Mouse (Mus musculus) urinary bladder, postnatal 4 days (tissue): ENCODE data around the gene Lrmp.

ENCODE experiments used
- DNase-seq, 2 experiments: peaks; one replicate each; pipeline ENCODE4 v3.0.0; 2021 to 2022; ENCODE audit warnings: low spot score in 2 of 2

Gene Lrmp

GRCm38 (mm10) chr6:145136831-145137230, 21.4 kb downstream of the Lrmp start:
- no peak for DNase-seq

DNA sequence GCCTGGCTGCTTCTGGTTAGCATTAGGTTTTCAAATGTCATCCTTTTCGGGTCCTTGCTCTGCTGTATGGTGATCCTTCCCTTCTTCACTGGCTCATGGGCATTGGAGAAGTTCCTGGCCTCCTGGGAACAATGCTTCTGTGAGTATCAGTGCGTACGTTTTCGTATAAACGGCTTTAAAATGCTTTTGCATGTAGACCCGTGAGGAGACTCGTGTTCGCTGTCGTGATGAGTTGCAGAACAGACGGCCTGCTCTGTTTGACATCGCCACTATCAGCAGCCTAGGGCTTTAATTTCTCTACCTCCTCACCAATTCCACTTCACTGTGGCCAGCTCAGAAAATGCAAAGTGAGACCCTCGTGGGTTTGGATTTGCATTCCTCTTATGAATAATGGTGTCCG, 23.8 kb downstream of the Lrmp start:
- no peak for DNase-seq

- no peak for DNase-seq
Measured at GRCm38 (mm10) chr6:145139776-145140475, 24.5 kb downstream of the Lrmp start.

DNA sequence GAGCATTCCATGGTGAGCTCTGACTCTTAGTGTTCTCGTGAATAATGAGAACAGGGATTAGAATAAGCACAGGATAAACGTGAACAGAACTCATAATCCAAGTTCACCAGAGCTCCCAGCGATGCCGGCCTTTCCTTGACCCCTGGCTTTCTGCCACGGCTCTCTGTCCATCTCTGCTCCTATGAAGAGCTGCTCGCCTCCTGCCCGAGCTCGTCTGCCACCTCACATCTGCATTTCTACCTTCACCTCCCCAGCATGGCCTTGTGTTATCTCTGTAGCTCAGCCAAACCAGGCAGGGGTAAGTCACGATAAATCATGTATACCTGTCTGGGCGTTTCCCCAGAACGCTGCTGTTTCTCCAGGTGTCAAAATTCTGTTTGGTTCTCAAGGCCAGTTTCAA, 25.3 kb downstream of the Lrmp start:
- no peak for DNase-seq

DNA sequence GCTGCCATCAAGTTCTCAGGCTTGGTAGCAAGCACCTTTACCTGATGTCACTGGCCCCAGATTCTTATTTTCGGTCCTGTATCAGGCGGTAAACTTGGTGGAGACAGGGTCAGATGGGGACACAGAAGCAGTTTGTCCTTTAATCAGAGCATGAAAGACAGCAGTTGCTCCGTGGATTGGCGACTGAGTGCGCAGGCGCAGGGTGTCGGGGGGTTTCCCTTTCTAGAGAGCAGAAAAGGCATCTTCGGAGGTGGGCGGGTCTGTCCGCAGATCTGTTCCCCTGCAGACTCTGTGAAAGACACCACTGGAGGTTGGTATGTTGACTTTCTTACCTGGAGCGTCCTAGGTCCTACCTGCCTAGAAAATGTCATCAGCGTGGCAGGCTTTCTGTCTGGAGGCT, 26.4 kb downstream of the Lrmp start:
- DNase-seq, result no peak

- no peak for DNase-seq
Measured at GRCm38 (mm10) chr6:145145173-145145572, 29.7 kb downstream of the Lrmp start.

DNA sequence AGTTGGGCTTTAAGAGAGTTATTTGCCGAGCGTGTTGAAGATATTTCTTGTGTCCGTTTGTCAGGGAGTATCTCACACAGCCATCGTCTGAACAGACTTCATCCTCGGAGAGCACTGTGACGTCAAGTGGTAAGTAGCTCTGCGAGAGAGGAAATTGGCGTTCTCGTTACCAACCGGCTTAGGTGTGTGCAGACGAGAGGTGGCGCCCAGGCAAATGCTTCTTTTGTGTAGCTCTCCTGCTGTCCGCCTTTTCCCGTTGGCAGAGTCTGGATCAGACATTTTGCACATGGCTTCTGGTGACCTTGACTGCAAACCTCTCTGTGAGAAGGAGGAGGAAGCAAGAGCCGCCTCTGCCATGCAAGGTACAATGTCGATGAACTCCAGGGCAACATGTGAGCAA, 32.3 kb downstream of the Lrmp start:
- DNase-seq, result no peak

DNA sequence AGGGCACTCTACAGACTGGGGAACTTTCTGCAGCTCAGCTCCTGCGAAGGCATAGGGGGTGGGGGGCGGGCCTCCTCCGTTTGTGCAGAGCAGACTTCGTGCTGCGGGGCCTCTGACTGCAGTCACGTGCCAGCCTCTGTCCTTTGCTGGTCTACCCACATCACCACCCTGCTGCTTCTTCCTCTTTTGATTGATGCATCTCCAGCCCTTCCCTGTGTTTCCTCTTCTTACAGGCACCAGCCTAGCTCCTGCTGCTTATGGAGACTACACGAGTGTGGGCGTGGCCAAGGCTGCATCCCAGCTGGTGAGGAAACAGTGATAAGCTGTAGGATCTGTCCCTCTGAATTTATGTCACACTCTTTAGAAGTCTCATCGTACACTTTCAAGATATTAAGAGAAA, 33.6 kb downstream of the Lrmp start:
- DNase-seq, result no peak

DNA sequence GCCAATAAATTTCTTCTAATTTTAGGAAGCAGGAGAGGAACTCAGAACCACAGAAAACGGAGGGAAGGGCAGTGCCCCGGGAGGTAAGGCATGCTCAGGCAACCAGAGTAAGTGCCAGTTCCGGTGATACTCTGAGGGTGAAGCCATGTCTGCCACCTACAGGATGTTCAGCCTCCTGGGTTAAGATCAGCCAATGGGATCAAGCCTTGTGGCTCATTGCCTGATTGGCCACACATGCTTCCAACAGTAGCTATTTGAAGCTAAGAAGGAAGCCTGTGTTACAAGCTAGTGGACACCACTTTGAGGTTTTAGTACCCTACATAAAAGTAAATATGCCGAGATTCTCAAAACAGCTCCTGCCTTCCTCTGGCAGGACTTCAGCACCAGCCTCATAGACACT, 43.2 kb downstream of the Lrmp start:
- no peak for DNase-seq

DNA sequence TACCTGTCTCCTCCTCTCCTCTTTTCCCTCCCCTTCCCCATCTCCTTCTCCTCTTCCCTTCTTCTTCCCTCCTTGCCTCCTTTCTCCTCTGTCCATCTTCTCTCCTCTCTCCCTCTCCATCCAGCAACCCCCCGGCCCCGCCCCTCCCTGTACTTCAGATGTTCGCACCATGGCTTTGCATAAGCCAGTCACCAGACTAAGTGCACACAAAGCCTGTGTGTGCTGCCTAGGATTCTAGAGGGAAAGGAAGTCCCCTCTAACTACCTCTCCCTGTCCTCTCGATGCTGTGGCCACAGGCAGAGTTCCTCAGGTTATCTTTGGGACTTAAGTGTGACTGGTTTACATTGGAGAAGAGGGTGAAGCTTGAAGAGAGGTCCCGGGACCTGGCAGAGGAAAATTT, 45.1 kb downstream of the Lrmp start:
- DNase-seq, result no peak

DNA sequence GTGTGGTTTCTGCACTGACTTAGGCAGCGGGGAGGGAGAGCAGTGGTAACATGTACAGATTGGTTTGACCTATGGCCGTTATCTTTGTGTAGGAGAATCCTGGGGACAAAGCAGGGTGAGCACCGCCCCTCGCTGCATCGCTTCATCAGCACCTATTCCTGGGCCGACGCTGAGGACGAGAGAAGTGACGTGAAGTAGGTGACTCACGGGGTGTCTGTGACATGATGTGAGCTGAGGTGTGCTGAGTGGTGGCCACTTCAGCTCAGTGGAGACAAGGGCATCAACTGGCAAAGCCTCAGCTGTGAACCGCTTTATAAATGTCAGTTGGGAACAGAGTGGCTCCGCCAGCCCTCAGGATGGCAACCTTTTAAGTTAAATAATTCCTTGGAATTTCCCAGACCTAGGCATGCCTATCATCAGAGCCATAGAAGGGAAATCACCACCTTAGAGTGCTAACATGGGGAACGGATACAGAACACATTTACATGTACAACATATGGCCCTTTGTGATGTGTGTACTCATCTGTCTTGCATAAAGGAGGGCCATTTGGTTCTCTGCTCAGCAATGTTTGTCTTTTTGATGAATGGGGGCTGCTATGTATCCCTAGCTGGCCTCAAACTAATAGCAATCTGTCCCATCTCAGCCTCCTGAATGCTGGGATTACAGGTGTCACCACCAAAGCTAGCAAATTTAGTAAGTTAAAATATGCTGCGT, 56.6 kb downstream of the Lrmp start:
- no peak for DNase-seq

DNA sequence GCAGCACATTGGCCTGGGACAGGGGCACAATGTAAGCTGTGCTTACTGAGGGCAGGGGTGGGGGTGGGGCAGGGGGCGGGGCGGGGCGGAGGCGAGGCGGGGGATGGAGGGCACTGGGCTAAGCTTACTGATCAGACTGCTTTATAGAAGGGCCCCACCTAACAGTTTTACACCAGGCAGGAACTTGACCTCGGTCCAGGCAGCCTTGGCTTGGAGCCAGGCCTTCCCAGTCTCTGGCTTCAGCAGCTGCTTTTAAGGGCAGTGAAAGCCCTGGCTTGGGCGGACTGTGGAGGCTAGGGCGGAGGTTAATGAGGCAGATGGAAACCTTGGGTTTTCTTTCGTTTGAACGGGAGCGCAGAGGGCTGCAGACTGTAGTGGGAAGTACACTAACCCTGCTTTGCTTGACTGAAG, 58.3 kb downstream of the Lrmp start:
- peak; percentile 80 to 88 for DNase-seq

GRCm38 (mm10) chr6:145175571-145175981, 60.1 kb downstream of the Lrmp start:
- no peak for DNase-seq

- no peak for DNase-seq
Measured at GRCm38 (mm10) chr6:145176474-145176873, 61.0 kb downstream of the Lrmp start.

GRCm38 (mm10) chr6:145179665-145180064, 64.2 kb downstream of the Lrmp start:
- DNase-seq, result peak in 1 of 2 experiments; percentile 71

GRCm38 (mm10) chr6:145182044-145182443, 66.6 kb downstream of the Lrmp start:
- DNase-seq, result no peak

DNA sequence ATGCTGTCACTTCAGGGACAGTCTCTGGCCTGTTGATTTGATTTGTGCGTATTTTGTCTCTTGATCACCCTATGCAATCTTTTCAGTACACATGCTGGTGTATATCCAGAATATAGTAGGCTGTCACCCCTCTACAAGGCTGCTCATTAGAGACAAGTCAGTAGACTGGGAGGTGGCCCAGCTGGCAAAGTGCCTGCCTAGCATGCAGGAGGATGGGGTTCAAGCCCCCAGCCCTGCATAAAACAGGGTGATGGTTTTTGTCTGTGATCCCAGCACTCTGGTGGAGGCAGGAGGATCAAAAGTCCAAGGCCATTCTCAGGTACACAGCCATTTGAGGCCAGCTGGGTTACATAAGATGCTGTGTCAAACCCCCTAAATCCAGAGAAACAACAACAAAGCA, 70.6 kb downstream of the Lrmp start:
- no peak for DNase-seq

GRCm38 (mm10) chr6:145187093-145188088, 71.9 kb downstream of the Lrmp start:
- no peak for DNase-seq

DNA sequence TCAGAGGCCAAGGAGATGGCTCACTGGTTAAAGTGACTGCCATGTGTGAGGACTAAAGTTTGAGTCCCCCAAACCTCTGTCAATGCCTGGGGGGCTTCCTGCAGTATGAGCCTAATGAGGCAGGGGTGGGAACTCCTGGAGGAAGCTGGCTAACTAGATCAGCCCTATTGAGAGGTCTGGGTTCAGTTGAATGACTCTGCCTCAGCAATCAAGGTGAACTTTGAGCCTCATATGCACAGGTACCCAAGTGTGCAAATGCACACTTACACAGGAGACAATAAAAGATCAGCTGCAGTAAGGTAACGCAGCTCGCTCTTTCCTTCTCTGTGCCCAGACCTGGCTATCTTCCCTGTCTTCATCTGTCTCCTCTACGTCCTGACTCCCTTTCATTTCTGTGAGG, 77.6 kb downstream of the Lrmp start:
- no peak for DNase-seq

- DNase-seq, result peak in 1 of 2 experiments; percentile 51
Measured at GRCm38 (mm10) chr6:145193446-145193845, 78.0 kb downstream of the Lrmp start.

GRCm38 (mm10) chr6:145197949-145198686, 82.7 kb downstream of the Lrmp start:
- peak in 1 of 2 experiments; percentile 33 for DNase-seq
